Mouse (Mus musculus) cerebellum, adult 2 months (tissue): ENCODE data around the gene Negr1. TPM values are rescaled to one million over a fixed set of nuclear protein-coding genes. Genes with fewer than 3 reads are reported as not detected.

Experiments used
- DNase-seq, 2 experiments: peaks; one replicate each; pipeline ENCODE4 v3.0.0; 2021
- H3K27ac ChIP-seq: fragments of 200-500 bp; 2 replicates; pipeline ENCODE4 v1.5.1; 2012; ENCODE audit warnings: low read length, control low read depth, inconsistent platforms; ENCODE audit not compliant: insufficient read depth
- H3K27me3 ChIP-seq: fragments of 200-500 bp; 2 replicates; pipeline ENCODE4 v1.6.1; 2012; ENCODE audit warnings: inconsistent platforms, mild to moderate bottlenecking, low read length, moderate library complexity; ENCODE audit not compliant: control insufficient read depth, insufficient read depth
- H3K4me1 ChIP-seq: fragments of 200-500 bp; 2 replicates; pipeline ENCODE4 v1.6.1; 2011; ENCODE audit warnings: low read length; ENCODE audit not compliant: control insufficient read depth, insufficient read depth
- H3K4me3 ChIP-seq: fragments of 200-500 bp; replicated peaks from 2 replicates; pipeline ENCODE3; 2011; ENCODE audit warnings: mild to moderate bottlenecking, low read depth, low read length, control low read depth; ENCODE audit not compliant: insufficient read depth
- CTCF ChIP-seq: fragments of 200-500 bp; IDR thresholded peaks from 2 replicates; pipeline ENCODE4 v1.5.1; 2011; ENCODE audit warnings: low read depth, mild to moderate bottlenecking, control low read depth, low read length, moderate library complexity, borderline replicate concordance; ENCODE audit not compliant: insufficient read depth
- POLR2A ChIP-seq: fragments of 200-500 bp; IDR thresholded peaks from 2 replicates; pipeline ENCODE4 v1.6.1; 2011; ENCODE audit warnings: low read length, control low read depth, borderline replicate concordance; ENCODE audit not compliant: insufficient read depth
- WGBS: fragments of 180-500 bp; shearing (Covaris S2); methylation state at CpG from one replicate; pipeline ENCODE4 v1.1.7; 2018; 5-methylcytosine and 5-hydroxymethylcytosine counted together
- polyA plus RNA-seq: library from polyadenylated mRNA; depleted of rRNA; stranded (reverse); fragments of >200 nt; gene quantifications from 2 replicates; pipeline ENCODE4 v1.2.3, GENCODE M21; 2012

Negr1 gene
- polyA plus RNA-seq, 1 experiment: 83.3 TPM

DNA sequence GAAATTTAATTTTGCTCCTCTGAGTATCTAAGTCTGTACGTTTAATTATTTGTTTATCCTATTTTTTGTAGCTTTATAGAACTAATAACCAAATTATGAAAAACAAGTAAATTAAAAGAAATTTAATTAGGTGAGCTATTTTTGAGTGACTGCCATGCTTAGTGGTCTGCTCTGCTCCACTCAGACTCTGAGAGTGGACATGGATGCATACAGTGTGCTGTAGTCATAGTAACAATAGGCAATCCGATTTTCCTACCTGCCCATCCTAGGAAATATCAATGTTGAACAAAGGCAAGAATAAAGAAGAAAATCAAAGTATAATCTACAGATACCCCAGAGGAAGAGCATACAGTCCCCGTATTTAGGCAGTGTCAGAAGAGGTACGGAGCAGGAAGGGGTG lies 334.5 kb downstream of the Negr1 start:
- TF ChIP-seq CTCF: no peak
- TF ChIP-seq POLR2A: no peak
- H3K4me3 ChIP-seq: no peak overlapping the region
- peak overlapping the region; percentile 67; the same call in 1 of the 2 replicates for H3K27ac ChIP-seq
- H3K27me3 ChIP-seq: no peaks in the 10 kb centered on the region
- whole genome bisulfite sequencing: 85% methylated on average over 4 of the region's 4 CpGs
- DNase-seq: no peak
- H3K4me1 ChIP-seq: peaks cover 11% of the 10 kb centered on the region; the same call in 1 of the 2 replicates

GRCm38 (mm10) chr3:156896552-156896951 lies 335.0 kb downstream of the Negr1 start:
- no peak for DNase-seq
- H3K4me1 ChIP-seq: peaks cover 11% of the 10 kb centered on the region; the same call in 1 of the 2 replicates
- H3K4me3 ChIP-seq: no peak overlapping the region
- no peak for TF ChIP-seq POLR2A
- TF ChIP-seq CTCF: no peak
- H3K27ac ChIP-seq: peak overlapping the region; percentile 67; the same call in 1 of the 2 replicates
- no peaks in the 10 kb centered on the region for H3K27me3 ChIP-seq
- WGBS: 98% methylated on average over 1 of the region's 1 CpGs

DNA sequence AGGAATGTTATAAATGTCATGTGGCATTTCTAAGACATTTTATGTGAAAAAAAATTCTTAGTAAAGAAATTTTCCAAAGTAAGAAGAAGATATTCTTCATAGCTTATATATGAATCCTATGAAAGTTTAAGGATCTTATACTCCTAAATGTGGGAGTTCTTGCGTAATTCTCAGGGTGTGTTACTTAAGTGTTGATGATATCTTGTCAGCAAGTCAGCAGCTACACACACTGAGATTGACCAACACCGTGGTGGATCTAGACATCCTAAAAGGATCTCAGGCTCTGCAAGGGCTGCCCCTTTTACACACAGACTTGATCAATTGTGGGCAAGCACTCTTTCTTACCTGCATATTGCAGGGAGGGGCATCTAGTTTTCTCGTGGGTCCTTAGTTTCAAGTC lies 339.5 kb downstream of the Negr1 start:
- Histone ChIP-seq H3K27ac (no peak overlapping the region), H3K27me3 (no peaks in the 10 kb centered on the region), H3K4me3 (no peak overlapping the region), H3K4me1 (peaks cover 8% of the 10 kb centered on the region)
- TF ChIP-seq CTCF (no peak), POLR2A (no peak)
- no peak for DNase-seq
- WGBS: 93% methylated on average over 3 of the region's 3 CpGs

- no peaks in the 10 kb centered on the region for H3K27me3 ChIP-seq
- no peak overlapping the region for H3K27ac ChIP-seq
- TF ChIP-seq POLR2A (no peak), CTCF (no peak)
Observed at GRCm38 (mm10) chr3:156903925-156904576, 342.5 kb downstream of the Negr1 start.

DNA sequence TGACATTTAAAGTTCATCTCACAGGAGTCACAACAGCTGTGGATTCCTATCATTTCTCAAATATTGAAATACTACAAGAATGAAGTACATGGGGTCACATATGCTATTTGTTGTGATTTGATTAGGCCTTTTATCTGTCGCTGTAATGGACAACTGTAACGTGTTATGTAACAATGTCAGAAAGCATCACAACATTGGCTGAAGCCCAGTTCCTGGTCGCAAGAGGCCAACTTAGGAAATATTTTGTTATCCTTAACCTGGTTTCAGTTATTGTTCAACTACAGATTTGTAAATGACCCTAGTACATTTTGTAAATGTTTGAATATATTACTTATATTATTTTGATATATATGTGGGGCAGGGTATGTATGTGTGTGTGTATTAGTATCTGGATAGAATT lies 351.2 kb downstream of the Negr1 start:
- no peaks in the 10 kb centered on the region for H3K27me3 ChIP-seq
- TF ChIP-seq CTCF: no peak
- no peak overlapping the region for H3K4me3 ChIP-seq
- WGBS: 70% methylated on average over 3 of the region's 3 CpGs
- no peak for DNase-seq
- no peak overlapping the region for H3K27ac ChIP-seq
- H3K4me1 ChIP-seq: peaks cover 2% of the 10 kb centered on the region; the same call in 1 of the 2 replicates

More at GRCm38 (mm10) chr3:156903925-156904576, 342.5 kb downstream of the Negr1 start:
- no peak for DNase-seq
- Histone ChIP-seq H3K4me3 (no peak overlapping the region), H3K4me1 (peaks cover 3% of the 10 kb centered on the region)
- WGBS: 71% methylated on average over 9 of the region's 9 CpGs

DNA sequence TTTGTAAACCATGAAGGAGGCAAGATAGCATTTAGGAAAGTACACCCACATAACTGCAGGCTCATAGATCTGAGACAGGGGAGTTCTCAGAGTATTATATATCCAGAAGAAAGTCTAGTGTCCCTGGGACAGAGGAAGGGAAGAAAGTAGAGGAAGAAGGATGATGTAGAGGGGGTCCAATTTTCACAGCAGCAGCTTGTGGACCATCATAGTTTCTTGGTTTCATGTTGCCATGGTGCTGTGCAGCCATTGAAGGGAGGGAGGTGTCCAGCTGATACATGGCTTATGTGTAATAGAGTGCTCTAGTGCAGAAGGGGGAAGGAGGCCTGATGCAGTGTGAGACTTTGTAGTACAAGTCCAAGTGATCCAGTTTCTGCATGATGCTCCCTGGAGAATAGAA lies 359.8 kb downstream of the Negr1 start:
- peaks cover 30% of the 10 kb centered on the region; the same call in 1 of the 2 replicates for H3K4me1 ChIP-seq
- no peaks in the 10 kb centered on the region for H3K27me3 ChIP-seq
- no peak for DNase-seq
- peak overlapping the region; percentile 96 for H3K27ac ChIP-seq
- no peak overlapping the region for H3K4me3 ChIP-seq
- TF ChIP-seq POLR2A: no peak
- no peak for TF ChIP-seq CTCF

GRCm38 (mm10) chr3:156923159-156923558 lies 361.6 kb downstream of the Negr1 start:
- H3K27ac ChIP-seq: peak overlapping the region; percentile 19
- DNase-seq: no peak
- peaks cover 42% of the 10 kb centered on the region; the same call in 1 of the 2 replicates for H3K4me1 ChIP-seq
- TF ChIP-seq POLR2A (no peak), CTCF (no peak)
- H3K27me3 ChIP-seq: no peaks in the 10 kb centered on the region
- WGBS: 97% methylated on average over 1 of the region's 1 CpGs
- H3K4me3 ChIP-seq: no peak overlapping the region

GRCm38 (mm10) chr3:156925102-156925501 lies 363.5 kb downstream of the Negr1 start:
- no peak overlapping the region for H3K4me3 ChIP-seq
- no peak for TF ChIP-seq POLR2A
- no peak for TF ChIP-seq CTCF
- 68% methylated on average over 5 of the region's 5 CpGs for WGBS

More at GRCm38 (mm10) chr3:156925102-156925501, 363.5 kb downstream of the Negr1 start:
- no peak for DNase-seq
- H3K4me1 ChIP-seq: peaks cover 47% of the 10 kb centered on the region
- no peaks in the 10 kb centered on the region for H3K27me3 ChIP-seq
- no peak overlapping the region for H3K27ac ChIP-seq
